Mouse (Mus musculus): Measurements from ENCODE around the gene Diras2. TPM values are rescaled to one million over a fixed set of nuclear protein-coding genes. Genes with fewer than 3 reads are reported as not detected.

The Diras2 gene
- polyA plus RNA-seq, 1 experiment from 2014 or later = 0.72 TPM

DNA sequence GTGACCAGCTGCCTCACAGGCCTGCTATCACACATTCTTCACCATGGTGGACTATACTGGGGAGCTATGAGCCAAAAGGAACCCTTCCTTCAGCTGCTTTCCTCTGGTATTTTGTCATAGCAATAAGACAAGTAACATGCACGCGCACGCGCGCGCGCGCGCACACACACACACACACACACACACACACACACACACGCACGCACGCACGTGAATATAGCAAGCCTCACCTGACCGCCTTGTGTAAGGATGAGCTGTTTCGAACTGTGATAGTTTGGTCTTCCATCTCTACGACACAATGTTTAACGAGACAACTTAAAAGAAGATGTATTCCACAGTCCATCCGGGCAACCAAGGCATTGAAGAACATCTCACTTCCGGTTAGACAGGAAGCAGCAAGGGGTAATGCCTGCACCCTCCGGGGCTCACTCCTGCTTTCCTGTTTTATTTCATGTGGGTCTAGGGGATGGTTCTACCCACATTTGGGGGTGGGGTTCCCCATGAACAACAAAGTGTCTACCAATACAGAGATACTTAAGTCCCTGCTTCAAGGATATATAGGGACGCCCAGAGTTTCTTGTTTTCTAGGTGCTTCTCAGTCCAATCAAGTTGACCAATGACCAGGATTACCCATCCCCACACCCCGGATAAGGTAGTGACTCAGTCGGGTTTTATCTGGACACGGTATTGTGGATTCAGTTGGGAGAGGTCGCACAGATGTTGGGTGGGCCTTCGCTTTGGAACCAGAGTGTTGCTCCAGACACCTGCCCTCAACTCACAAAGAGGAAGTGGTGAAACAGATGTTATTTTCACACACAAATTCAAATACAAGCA is 6.9 kb upstream of the Diras2 start:
- ATAC-seq (ENCODE audit: insufficient number of reproducible peaks, insufficient read depth, low FRiP score, low read depth) = no peak
- Histone ChIP-seq H3K4me1 (ENCODE audit: control insufficient read depth in 2 of 2, insufficient read depth in 2 of 2, low read length in 2 of 2) (peaks cover 0 to 3% of the 10 kb centered on the region in 2 experiments; a peak in 1 of 4 replicates), H3K27me3 (ENCODE audit: control insufficient read depth, insufficient read depth, low read length) (no peaks in the 10 kb centered on the region), H3K4me3 (ENCODE audit: control insufficient read depth in 1 of 2, insufficient read depth in 1 of 2, low read depth in 1 of 2, low read length in 2 of 2) (no peak overlapping the region), H3K36me3 (ENCODE audit: control insufficient read depth, insufficient read depth, low read length) (no peaks in the 10 kb centered on the region), H3K4me2 (ENCODE audit: low read length) (no peak overlapping the region), H3K9ac (ENCODE audit: low read length) (no peak overlapping the region), H3K27ac (replicated peaks in 1 of 2; ENCODE audit: control insufficient read depth in 1 of 2, insufficient read depth in 1 of 2, low read depth in 2 of 2, low read length in 2 of 2) (no peak overlapping the region), H3K9me3 (ENCODE audit: control insufficient read depth, low read length) (no peaks in the 10 kb centered on the region)
- 93% methylated on average over 26 of the region's 26 CpGs for WGBS

DNA sequence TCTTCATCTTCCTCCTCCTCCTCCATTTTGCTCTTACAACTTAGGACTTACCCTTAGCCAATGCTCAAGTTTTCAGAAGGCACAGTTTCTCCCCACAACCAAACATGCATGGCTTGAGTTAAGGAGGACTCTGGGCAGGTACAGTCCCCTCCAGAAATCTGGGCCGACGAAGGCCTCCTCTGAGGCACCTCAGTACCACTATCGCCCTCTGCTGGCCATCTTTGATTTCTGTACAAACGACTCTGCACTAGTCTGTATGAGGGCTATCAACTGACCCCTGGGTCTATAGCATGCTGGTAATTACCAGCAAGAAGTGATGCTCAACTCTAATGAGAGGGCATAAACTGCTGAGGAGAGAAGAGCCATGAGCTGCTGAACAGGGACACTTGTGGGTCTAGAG is 4.5 kb upstream of the Diras2 start:
- Histone ChIP-seq H3K36me3 (ENCODE audit: control insufficient read depth, insufficient read depth, low read length) (no peaks in the 10 kb centered on the region), H3K9ac (ENCODE audit: low read length) (no peak overlapping the region), H3K27me3 (ENCODE audit: control insufficient read depth, insufficient read depth, low read length) (no peaks in the 10 kb centered on the region), H3K9me3 (ENCODE audit: control insufficient read depth, low read length) (no peaks in the 10 kb centered on the region), H3K4me1 (ENCODE audit: control insufficient read depth in 2 of 2, insufficient read depth in 2 of 2, low read length in 2 of 2) (peaks cover 3 to 5% of the 10 kb centered on the region in 2 experiments; a peak in 1 of 4 replicates), H3K4me2 (ENCODE audit: low read length) (no peak overlapping the region), H3K4me3 (ENCODE audit: control insufficient read depth in 1 of 2, insufficient read depth in 1 of 2, low read depth in 1 of 2, low read length in 2 of 2) (no peak overlapping the region), H3K27ac (replicated peaks in 1 of 2; ENCODE audit: control insufficient read depth in 1 of 2, insufficient read depth in 1 of 2, low read depth in 2 of 2, low read length in 2 of 2) (no peak overlapping the region; a peak in 1 of 4 replicates)
- 8% methylated on average over 4 of the region's 4 CpGs for WGBS
- ATAC-seq (ENCODE audit: insufficient number of reproducible peaks, insufficient read depth, low FRiP score, low read depth) = no peak

DNA sequence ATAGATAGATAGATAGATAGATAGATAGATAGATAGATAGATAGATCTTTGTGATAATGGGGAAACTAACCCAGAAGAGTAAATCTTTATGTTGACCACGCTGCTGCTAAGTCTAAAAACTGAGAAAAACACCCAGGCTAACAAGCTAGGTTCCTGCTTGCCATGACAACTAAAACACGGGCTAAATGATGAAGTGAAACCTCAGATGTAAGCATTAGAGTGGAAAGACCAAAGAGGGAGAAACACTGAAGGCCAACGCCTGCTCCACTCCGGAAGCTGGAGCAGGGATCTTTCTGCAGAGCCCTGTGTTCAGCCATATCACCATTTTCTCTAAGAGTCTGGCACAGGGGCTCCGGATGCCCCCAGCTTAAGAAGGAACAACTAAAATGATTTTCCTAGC is 2.6 kb upstream of the Diras2 start:
- H3K4me3 ChIP-seq (ENCODE audit: control insufficient read depth in 1 of 2, insufficient read depth in 1 of 2, low read depth in 1 of 2, low read length in 2 of 2) = no peak overlapping the region
- no peak overlapping the region for H3K9ac ChIP-seq (ENCODE audit: low read length)
- no peak for ATAC-seq (ENCODE audit: insufficient number of reproducible peaks, insufficient read depth, low FRiP score, low read depth)
- 80% methylated on average over 5 of the region's 5 CpGs for WGBS
- no peak overlapping the region for H3K27ac ChIP-seq (replicated peaks in 1 of 2; ENCODE audit: control insufficient read depth in 1 of 2, insufficient read depth in 1 of 2, low read depth in 2 of 2, low read length in 2 of 2)
- peaks cover 9% of the 10 kb centered on the region; the same call in 1 of the 2 replicates for H3K27me3 ChIP-seq (ENCODE audit: control insufficient read depth, insufficient read depth, low read length)
- no peak overlapping the region for H3K4me2 ChIP-seq (ENCODE audit: low read length)
- H3K9me3 ChIP-seq (ENCODE audit: control insufficient read depth, low read length) = no peaks in the 10 kb centered on the region
- H3K36me3 ChIP-seq (ENCODE audit: control insufficient read depth, insufficient read depth, low read length) = no peaks in the 10 kb centered on the region
- H3K4me1 ChIP-seq (ENCODE audit: control insufficient read depth in 2 of 2, insufficient read depth in 2 of 2, low read length in 2 of 2) = peaks cover 8 to 14% of the 10 kb centered on the region in 2 experiments; a peak in 2 of 4 replicates

DNA sequence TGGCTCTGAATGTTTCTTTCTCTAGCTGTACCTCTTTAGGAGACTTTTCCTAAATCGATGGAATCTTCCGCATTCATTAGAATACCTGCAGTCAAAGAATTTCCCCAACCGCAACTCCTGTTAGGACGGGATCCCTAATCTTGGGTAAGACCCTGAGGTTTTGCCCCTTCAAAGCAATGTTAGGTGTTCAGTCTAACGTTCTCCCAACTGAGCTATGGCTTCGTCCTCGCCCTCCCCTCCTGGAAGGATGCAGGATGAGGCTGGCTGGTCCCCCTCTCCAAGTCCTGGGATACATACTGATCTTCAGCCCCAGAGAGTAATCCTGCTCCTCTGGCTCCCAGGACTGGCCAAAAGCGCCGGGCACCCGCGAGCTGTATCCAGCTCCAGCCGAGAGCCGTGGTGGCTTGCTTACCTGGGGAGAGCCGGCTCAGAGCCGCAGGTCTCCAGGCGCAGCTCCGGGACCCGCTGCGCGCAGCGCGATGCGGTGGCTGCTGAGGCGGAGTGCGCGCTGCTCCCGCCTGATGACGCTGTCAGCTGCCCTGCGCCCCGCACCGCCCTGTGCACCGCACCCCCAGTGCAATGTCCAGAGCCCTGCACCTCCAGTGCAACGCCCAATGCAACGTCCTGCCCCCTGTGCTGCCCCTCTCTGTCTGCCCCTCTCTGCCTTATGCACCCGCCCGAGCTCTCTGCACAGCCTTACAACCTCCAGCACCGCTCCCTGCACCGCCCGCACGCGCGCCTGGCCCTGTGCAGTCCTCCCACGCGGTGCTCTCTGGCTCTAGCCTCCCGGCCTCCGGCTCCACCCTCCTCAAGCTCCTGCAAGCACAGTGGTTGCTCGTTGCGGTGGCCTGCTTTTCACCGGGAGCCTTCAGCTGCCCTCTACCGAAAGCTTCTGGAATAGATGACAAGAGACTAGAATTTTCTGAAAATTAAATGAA is 802 bp downstream of the Diras2 start:
- H3K36me3 ChIP-seq (ENCODE audit: control insufficient read depth, insufficient read depth, low read length) = no peaks in the 10 kb centered on the region
- 2% methylated on average over 48 of the region's 50 CpGs for WGBS
- H3K9ac ChIP-seq (ENCODE audit: low read length) = peak overlapping the region; percentile 70
- no peak overlapping the region for H3K27ac ChIP-seq (replicated peaks in 1 of 2; ENCODE audit: control insufficient read depth in 1 of 2, insufficient read depth in 1 of 2, low read depth in 2 of 2, low read length in 2 of 2)
- H3K27me3 ChIP-seq (ENCODE audit: control insufficient read depth, insufficient read depth, low read length) = peaks cover 9% of the 10 kb centered on the region; the same call in 1 of the 2 replicates
- H3K4me2 ChIP-seq (ENCODE audit: low read length) = peak overlapping the region; percentile 99
- peak; percentile 89 for ATAC-seq (ENCODE audit: insufficient number of reproducible peaks, insufficient read depth, low FRiP score, low read depth)
- H3K4me3 ChIP-seq (ENCODE audit: control insufficient read depth in 1 of 2, insufficient read depth in 1 of 2, low read depth in 1 of 2, low read length in 2 of 2) = peak overlapping the region; percentile 56 to 59
- H3K4me1 ChIP-seq (ENCODE audit: control insufficient read depth in 2 of 2, insufficient read depth in 2 of 2, low read length in 2 of 2) = peaks cover 9 to 24% of the 10 kb centered on the region in 2 experiments; a peak in 3 of 4 replicates
- H3K9me3 ChIP-seq (ENCODE audit: control insufficient read depth, low read length) = no peaks in the 10 kb centered on the region

DNA sequence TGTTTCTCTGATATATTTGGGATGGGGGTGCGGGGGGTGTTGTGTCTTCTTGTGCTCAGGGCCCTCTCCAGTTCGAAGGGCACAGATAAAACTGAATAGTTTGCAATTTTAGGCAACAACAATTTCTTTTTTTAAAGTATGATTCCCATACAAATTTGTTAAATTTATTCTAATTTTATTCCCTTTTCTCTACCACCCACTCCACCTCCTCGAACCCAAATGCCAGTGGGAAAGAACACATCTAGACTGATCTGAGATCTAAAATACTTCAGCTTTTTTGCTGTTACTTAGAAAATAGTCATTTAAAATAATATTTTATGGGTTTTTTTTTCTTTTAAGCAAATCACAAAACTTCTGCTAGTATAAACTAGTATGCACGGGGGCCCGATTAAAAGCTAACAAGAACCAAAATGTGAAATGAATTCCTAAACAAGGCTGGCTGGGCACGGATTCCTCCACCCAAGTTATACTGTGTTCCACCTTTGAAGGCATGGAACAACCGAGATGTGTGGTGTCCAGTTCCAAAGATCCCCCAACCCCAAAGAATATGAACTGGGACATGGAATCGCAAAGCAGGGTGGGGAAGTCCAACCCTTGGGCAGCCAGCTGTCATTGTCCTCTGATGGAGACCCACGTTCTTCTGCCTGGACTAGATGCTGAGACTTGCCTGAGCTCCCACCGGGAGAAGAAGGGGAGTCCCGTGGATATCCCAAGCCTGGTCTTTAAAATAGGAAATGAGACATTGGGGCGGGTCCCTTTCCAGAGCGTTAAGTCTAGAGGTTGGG is 1.7 kb downstream of the Diras2 start:
- no peak for ATAC-seq (ENCODE audit: insufficient number of reproducible peaks, insufficient read depth, low FRiP score, low read depth)
- peak overlapping the region; percentile 99 for H3K4me2 ChIP-seq (ENCODE audit: low read length)

DNA sequence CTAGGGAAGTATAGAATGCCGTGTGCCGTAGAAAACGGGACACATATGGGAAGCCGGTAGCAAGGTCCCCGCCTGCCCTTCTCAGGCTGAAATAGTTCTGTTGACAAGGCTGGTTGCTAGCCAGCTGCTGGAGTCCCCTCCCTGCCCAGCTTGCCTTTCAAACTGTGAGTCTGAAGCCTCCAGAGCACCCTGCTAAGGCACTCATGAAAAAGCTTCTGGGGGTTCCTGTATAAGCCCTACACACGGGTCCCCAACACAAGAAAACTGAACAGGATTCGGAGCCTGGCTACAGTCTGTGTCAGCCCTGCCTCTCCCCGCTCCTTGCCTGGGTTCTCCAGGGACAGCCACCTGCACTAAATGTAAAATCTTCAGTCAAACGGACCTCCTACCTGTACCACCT is 2.3 kb downstream of the Diras2 start:
- ATAC-seq (ENCODE audit: insufficient number of reproducible peaks, insufficient read depth, low FRiP score, low read depth) = no peak
- peak overlapping the region; percentile 29; the same call in 1 of the 2 replicates for H3K4me2 ChIP-seq (ENCODE audit: low read length)
- H3K4me1 ChIP-seq (ENCODE audit: control insufficient read depth in 2 of 2, insufficient read depth in 2 of 2, low read length in 2 of 2) = peaks cover 9 to 24% of the 10 kb centered on the region in 2 experiments; a peak in 3 of 4 replicates
- H3K9ac ChIP-seq (ENCODE audit: low read length) = 0 out of 2 replicates have a peak overlapping the region, but pooled peaks have one; percentile 4
- H3K27ac ChIP-seq (replicated peaks in 1 of 2; ENCODE audit: control insufficient read depth in 1 of 2, insufficient read depth in 1 of 2, low read depth in 2 of 2, low read length in 2 of 2) = no peak overlapping the region
- H3K9me3 ChIP-seq (ENCODE audit: control insufficient read depth, low read length) = no peaks in the 10 kb centered on the region
- peaks cover 9% of the 10 kb centered on the region; the same call in 1 of the 2 replicates for H3K27me3 ChIP-seq (ENCODE audit: control insufficient read depth, insufficient read depth, low read length)
- H3K36me3 ChIP-seq (ENCODE audit: control insufficient read depth, insufficient read depth, low read length) = no peaks in the 10 kb centered on the region
- WGBS = 49% methylated on average over 9 of the region's 9 CpGs
- H3K4me3 ChIP-seq (ENCODE audit: control insufficient read depth in 1 of 2, insufficient read depth in 1 of 2, low read depth in 1 of 2, low read length in 2 of 2) = 0 out of 4 replicates have a peak overlapping the region, but pooled peaks of 1 of the 2 experiments have one; percentile 10

More for the DNA sequence above, 1.7 kb downstream of the Diras2 start:
- H3K27ac ChIP-seq (replicated peaks in 1 of 2; ENCODE audit: control insufficient read depth in 1 of 2, insufficient read depth in 1 of 2, low read depth in 2 of 2, low read length in 2 of 2) = no peak overlapping the region
- H3K4me3 ChIP-seq (ENCODE audit: control insufficient read depth in 1 of 2, insufficient read depth in 1 of 2, low read depth in 1 of 2, low read length in 2 of 2) = peak overlapping the region; percentile 8 to 59
- H3K9ac ChIP-seq (ENCODE audit: low read length) = peak overlapping the region; percentile 70; the same call in 1 of the 2 replicates
- 56% methylated on average over 13 of the region's 13 CpGs for WGBS
- no peaks in the 10 kb centered on the region for H3K9me3 ChIP-seq (ENCODE audit: control insufficient read depth, low read length)
- peaks cover 9% of the 10 kb centered on the region; the same call in 1 of the 2 replicates for H3K27me3 ChIP-seq (ENCODE audit: control insufficient read depth, insufficient read depth, low read length)
- H3K36me3 ChIP-seq (ENCODE audit: control insufficient read depth, insufficient read depth, low read length) = no peaks in the 10 kb centered on the region
- peaks cover 9 to 24% of the 10 kb centered on the region in 2 experiments; a peak in 3 of 4 replicates for H3K4me1 ChIP-seq (ENCODE audit: control insufficient read depth in 2 of 2, insufficient read depth in 2 of 2, low read length in 2 of 2)

All from heart, embryonic 14.5 days (tissue).